Mouse (Mus musculus) stomach, postnatal 0 days (tissue): ENCODE results near the gene Fhl5.

Experiments used
- CTCF ChIP-seq: IDR thresholded peaks from 2 replicates; pipeline ENCODE4 v1.5.1; 2016; ENCODE audit warnings: antibody characterized with exemption, low read depth, mild to moderate bottlenecking, moderate library complexity
- EP300 ChIP-seq: optimal IDR thresholded peaks from 2 replicates; pipeline ENCODE3; 2016; ENCODE audit warnings: antibody characterized with exemption

DNA sequence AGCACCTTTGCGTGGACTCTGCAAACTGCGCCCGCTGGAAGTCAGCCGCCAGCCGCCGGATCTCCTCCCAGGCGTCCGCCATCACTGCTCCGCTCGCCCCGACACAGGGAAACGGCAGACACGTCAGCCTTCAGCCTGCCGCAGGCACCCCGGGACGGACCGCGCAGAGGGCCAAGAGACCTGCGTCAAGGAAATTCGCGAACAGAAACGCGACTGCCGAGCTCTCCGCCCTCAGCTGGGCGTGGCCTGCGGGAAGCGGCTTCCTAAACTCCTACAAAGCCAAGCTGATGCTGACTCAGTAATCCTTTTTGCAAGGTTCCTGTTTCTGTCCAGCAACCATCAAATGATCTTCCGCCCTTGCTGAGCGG, 39.0 kb upstream of the Fhl5 start, which contains the start of gene Ufl1:
- TF ChIP-seq CTCF (no peak), EP300 (no peak)
